Mouse (Mus musculus): ENCODE results near the gene Mchr1.

The Mchr1 gene

GRCm38 (mm10) chr15:81267416-81267815, 32.1 kb downstream of the Mchr1 start:
- in situ Hi-C loops (cut with MboI, MseI): no loop called here

- in situ Hi-C loops (cut with MboI, MseI): no loop called here
These were observed 37.2 kb downstream of the Mchr1 start for GRCm38 (mm10) chr15:81272305-81273053.

GRCm38 (mm10) chr15:81273361-81273760, 38.1 kb downstream of the Mchr1 start:
- in situ Hi-C loops (cut with MboI, MseI): no loop called here

GRCm38 (mm10) chr15:81277928-81278327, 42.6 kb downstream of the Mchr1 start:
- in situ Hi-C loops (cut with MboI, MseI): no loop called here

DNA sequence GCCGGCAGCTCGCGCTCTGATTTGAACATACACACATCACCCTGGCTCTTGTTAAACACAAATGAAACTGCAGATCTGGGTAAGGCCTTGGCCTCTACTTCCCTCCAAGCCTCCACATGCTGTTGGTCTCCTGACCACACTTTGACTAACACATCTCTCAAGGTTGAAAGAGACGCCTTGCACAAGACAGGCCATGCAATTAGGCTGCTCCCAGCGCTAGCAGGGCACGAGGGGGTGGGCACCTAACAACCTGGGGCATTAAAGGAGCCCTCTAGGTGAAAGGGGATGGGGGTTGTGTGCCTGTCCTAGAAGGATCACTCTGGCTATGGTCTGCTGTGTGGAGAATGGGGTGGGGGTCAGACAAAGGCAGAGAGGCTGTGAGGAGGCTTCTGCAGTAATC, 43.4 kb downstream of the Mchr1 start:
- in situ Hi-C loops (cut with MboI, MseI): no loop called here

DNA sequence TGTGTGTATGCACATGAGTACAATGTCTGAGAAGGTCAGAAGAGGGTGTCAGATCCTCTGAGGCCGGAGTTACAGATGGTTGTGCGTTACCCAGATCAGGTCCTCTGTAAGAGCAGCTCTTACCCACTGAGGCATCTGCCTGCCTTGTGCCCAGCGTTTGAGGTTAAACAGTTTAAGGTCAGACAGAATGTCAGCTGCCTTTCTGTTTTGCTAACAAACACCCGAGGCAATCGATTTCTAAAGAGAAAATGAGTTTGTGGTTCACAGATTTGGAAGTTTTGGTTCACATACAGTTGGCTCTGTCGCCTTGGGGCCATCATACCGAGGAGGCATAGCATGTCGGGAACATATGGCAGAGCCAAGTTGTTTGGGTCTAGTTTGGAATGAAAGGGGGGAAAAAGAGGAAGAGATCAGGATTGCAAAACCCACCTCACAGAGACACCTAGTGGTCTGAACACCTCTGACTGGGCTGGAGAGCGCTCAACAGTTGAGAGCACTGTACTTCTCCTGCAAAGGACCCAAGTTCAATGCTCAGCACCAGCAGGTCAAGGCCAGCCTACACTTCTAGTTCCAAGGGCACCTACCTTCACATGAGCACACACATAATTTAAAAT, 48.9 kb downstream of the Mchr1 start:
- in situ Hi-C loops (cut with MboI, MseI): no loop called here
